Mouse (Mus musculus) heart, embryonic 10.5 days (tissue): ENCODE data around the gene Mbd6. TPM values are rescaled to one million over a fixed set of nuclear protein-coding genes. Genes with fewer than 3 reads are reported as not detected.
A peak's percentile ranks its signal among the peaks of the same experiment; 100 is the strongest.
"Not testable (repeated sequence)": the region's sequence is repeated elsewhere in the genome, so short reads cannot be mapped to it uniquely, and the experiment has no call there.

Experiments used
- DNase-seq: peaks from one replicate; pipeline ENCODE4 v3.0.0-alpha.2; 2017; ENCODE audit warnings: low spot score
- H3K27ac ChIP-seq: fragments of 300-500 bp; sonication (generic); 2 replicates; pipeline ENCODE4 v1.5.1; 2016; ENCODE audit warnings: mild to moderate bottlenecking
- H3K27me3 ChIP-seq: fragments of 300-500 bp; sonication (generic); 2 replicates; pipeline ENCODE4 v1.6.1; 2016; ENCODE audit warnings: mild to moderate bottlenecking; ENCODE audit not compliant: poor library complexity, insufficient read depth, severe bottlenecking
- H3K36me3 ChIP-seq: fragments of 300-500 bp; sonication (generic); 2 replicates; pipeline ENCODE4 v1.6.1; 2016; ENCODE audit warnings: mild to moderate bottlenecking, moderate library complexity
- H3K4me1 ChIP-seq: fragments of 300-500 bp; sonication (generic); 2 replicates; pipeline ENCODE4 v1.6.1; 2016; ENCODE audit warnings: mild to moderate bottlenecking
- H3K4me3 ChIP-seq: fragments of 300-500 bp; sonication (generic); 2 replicates; pipeline ENCODE4 v1.5.1; 2016; ENCODE audit warnings: mild to moderate bottlenecking, moderate library complexity
- H3K9me3 ChIP-seq: fragments of 300-500 bp; sonication (generic); 2 replicates; pipeline ENCODE4 v1.6.1; 2016; ENCODE audit warnings: mild to moderate bottlenecking, moderate library complexity
- WGBS: fragments of 180-500 bp; shearing (Covaris S2); methylation state at CpG from one replicate; pipeline ENCODE4 v1.1.7; 2016; 5-methylcytosine and 5-hydroxymethylcytosine counted together
- polyA plus RNA-seq: library from polyadenylated mRNA; unstranded; fragments of >200 nt; fragmentation: Nextera tagmentation; extraction: Ambion mirVana; gene quantifications from 2 replicates; pipeline ENCODE4 v1.2.1, GENCODE M21; 2016

Mbd6 gene
- polyA plus RNA-seq, 1 experiment from 2014 or later: 16.9 TPM

DNA sequence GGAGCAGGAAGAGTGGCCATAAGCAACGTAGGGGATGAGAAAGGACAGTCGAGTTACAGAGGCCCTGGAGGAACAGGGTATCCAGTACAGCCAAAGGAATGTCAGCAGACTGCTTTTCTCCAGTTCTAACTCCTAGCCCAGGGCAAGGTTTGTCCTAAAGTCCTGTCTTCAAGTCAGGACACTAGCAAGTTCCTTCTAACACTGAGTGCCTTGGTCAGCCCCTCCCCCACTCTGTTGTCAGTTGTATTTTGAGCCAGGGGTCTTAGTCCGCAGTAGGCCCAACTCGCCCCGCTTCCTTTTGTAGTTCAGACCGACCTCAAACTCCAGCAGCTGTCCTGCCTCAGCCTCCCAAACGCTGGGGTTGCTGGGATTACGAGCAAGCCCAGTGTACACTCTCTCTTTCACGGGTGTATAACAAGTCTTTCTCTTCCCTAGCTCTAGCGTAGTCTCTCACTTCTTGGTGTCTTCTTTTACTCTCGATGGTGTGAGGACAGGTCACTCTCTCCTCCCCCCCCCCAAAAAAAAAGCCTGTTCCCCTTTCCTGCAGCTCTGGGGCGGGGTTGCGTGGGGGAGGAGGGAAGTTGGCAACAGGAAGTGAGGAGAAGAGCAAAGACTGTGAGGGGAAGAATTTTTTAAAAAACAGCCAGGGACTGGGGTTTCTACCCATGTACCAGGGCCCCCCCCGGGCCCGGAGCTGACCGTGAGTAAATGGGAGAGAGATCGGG lies 34.5 kb upstream of the Mbd6 start:
- Histone ChIP-seq H3K27me3 (peaks cover 77% of the 10 kb centered on the region), H3K27ac (no peak overlapping the region), H3K9me3 (no peaks in the 10 kb centered on the region), H3K4me3 (no peak overlapping the region), H3K36me3 (no peaks in the 10 kb centered on the region), H3K4me1 (peaks cover 29% of the 10 kb centered on the region)
- DNase-seq: no peak
- 62% methylated on average over 17 of the region's 17 CpGs for WGBS

DNA sequence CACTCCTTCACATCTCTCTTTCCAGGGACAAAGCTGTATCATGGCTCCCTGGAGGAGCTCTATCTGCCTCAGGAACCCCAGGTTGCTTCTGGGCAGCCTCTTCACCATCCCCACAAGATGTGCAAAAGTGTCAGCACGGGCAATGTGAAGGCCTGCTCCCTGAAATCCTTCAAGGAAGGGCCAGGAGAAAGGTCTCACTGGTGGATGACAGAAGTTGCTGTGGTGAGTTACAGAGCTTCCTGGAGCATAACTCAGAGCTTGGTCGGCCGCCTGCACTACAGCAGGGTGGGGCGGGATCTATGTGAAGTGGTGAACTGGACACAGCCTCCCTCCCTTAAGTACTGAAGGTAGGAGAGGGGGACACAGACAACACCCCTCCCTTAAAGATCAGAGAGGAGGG lies 33.9 kb upstream of the Mbd6 start:
- Histone ChIP-seq H3K27me3 (peaks cover 71% of the 10 kb centered on the region), H3K4me3 (no peak overlapping the region), H3K4me1 (peaks cover 29% of the 10 kb centered on the region), H3K27ac (no peak overlapping the region), H3K36me3 (no peaks in the 10 kb centered on the region), H3K9me3 (no peaks in the 10 kb centered on the region)
- WGBS: 71% methylated on average over 4 of the region's 4 CpGs
- no peak for DNase-seq

DNA sequence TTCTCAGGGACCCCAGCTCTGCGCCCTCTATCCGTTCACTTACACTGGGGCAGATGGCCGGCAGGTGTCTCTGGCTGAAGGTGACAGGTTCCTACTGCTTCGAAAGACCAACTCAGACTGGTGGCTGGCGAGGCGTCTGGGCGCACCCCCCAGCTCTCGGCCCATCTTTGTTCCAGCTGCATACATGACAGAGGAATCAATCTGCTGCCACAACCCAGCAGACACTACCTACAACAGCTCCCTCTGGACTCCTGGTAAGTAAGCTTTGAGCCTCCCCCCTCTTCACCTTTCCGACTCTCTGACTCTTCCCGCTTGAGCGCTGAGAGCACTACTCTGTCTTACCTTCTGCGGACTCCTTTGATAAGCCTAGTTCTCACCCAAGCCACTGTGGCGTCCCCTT lies 33.4 kb upstream of the Mbd6 start:
- Histone ChIP-seq H3K27ac (no peak overlapping the region), H3K27me3 (peaks cover 66% of the 10 kb centered on the region), H3K9me3 (no peaks in the 10 kb centered on the region), H3K4me3 (no peak overlapping the region), H3K4me1 (peaks cover 29% of the 10 kb centered on the region), H3K36me3 (no peaks in the 10 kb centered on the region)
- WGBS: 51% methylated on average over 13 of the region's 13 CpGs
- no peak for DNase-seq

DNA sequence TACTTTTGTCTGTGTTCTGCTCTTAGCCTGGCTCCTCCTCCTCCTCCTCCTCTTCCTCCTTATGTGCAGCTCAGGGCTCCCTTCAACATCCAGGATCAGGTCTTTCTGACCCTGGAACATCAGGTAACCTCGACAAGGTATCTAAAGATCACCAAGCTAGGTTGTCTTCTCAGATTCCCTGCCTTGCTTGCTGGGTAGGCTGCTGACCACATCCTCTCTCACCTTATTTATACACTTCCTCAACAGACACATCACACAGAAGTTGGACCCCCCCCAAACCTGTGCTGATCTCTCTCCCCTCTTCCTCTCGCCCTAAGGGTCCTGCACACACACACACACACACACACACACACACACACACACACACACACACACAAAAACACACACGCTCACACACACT lies 32.8 kb upstream of the Mbd6 start, which contains the start of gene Arhgap9:
Gene Arhgap9, plus strand, starts transcription at position 344 of the 400 bp plus-strand sequence.
- WGBS: 59% methylated on average over 3 of the region's 3 CpGs
- Histone ChIP-seq H3K36me3 (no peaks in the 10 kb centered on the region), H3K27me3 (peaks cover 61% of the 10 kb centered on the region), H3K9me3 (no peaks in the 10 kb centered on the region), H3K27ac (no peak within 1 kb of the TSS), H3K4me3 (no peak within 1 kb of the TSS), H3K4me1 (peaks cover 25% of the 10 kb centered on the region)
- DNase-seq: no peak

DNA sequence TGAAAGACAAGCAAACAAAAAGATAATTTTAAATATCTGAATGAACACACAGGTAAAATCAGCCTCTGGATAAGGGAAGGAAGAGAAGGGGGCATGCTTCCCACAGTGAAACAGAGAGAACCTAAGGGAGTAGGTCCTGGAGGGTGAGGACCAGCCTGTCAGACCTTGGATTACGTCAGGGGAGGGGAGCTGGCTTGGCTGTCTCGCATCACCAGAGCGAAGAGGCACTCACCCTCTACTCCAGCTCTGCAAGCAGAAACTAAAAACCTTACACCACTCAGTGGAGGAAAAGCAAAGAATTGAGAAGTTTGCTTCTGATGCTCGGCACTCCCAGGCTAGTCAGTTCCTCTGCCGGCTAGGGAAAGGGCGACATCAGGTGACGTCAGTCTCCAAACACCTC lies 31.2 kb upstream of the Mbd6 start:
- Histone ChIP-seq H3K4me3 (no peak overlapping the region), H3K36me3 (no peaks in the 10 kb centered on the region), H3K27me3 (peaks cover 44% of the 10 kb centered on the region), H3K9me3 (no peaks in the 10 kb centered on the region), H3K27ac (no peak overlapping the region), H3K4me1 (peaks cover 11% of the 10 kb centered on the region)
- DNase-seq: no peak
- 74% methylated on average over 7 of the region's 7 CpGs for WGBS

DNA sequence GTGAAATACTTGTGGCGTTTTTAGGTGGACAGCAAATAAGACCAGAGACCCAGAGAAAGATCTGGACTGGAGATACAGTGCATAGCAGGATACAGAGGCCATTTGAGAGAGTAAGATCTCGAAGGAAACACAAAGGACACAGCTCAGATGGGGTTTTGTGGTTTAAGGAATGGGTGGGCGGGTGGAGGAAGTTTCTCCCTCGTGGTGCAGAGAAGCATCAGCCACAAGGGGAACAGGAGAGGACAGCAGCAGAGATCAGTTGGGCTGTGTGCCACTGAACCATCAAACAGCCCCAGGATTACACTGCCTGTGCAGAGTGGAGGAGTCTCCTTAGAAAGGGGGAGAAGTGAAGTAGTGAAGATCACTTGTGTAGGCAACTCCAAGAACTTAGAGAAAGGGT lies 29.2 kb upstream of the Mbd6 start:
- H3K27me3 ChIP-seq: peaks cover 24% of the 10 kb centered on the region
- no peak overlapping the region for H3K27ac ChIP-seq
- H3K4me1 ChIP-seq: peaks cover 9% of the 10 kb centered on the region; the same call in 1 of the 2 replicates
- H3K9me3 ChIP-seq: no peaks in the 10 kb centered on the region
- no peak for DNase-seq
- no peak overlapping the region for H3K4me3 ChIP-seq
- WGBS: 50% methylated on average over 4 of the region's 4 CpGs
- H3K36me3 ChIP-seq: no peaks in the 10 kb centered on the region

DNA sequence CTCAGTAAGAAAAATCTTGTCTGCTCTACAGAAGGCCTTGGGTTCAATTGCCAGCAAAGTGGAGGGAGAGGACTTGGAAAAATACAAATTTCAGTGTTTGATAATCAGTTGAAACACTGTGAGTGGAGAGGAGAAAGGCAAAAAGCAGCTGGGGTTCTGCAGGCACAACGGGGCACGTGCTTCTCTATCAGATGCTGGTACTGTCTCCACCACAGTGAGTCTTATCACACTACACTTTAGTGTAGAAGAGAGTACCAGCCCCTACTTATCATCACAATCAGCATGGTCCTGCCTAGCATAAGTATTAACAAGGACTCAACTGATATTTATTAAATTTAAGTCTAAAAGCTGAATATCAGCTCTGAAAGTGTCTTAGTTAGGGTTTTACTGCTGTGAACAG lies 28.5 kb upstream of the Mbd6 start:
- DNase-seq: no peak
- Histone ChIP-seq H3K27me3 (peaks cover 17% of the 10 kb centered on the region), H3K4me1 (0 out of 2 replicates have a peak, but pooled peaks cover 3% of the 10 kb centered on the region), H3K36me3 (no peaks in the 10 kb centered on the region), H3K4me3 (no peak overlapping the region), H3K27ac (no peak overlapping the region), H3K9me3 (no peaks in the 10 kb centered on the region)
- WGBS: 78% methylated on average over 2 of the region's 2 CpGs

DNA sequence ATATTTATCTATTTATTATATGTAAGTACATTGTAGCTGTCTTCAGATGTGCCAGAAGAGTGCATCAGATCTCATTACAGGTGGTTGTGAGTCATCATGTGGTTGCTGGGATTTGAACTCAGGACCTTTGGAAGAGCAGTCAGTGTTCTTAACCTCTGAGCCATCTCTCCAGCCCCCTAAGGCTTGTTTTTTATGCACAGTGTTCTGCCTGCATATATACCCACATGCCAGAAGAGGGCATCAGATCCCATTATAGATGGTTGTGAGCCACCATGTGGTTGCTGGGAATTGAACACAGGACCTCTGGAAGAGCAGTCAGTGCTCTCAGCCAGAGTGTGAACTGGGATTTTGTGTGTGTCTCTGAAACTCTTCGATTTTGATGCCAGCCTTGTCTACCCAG lies 26.1 kb upstream of the Mbd6 start:
- H3K36me3 ChIP-seq, H3K4me1 ChIP-seq, DNase-seq, H3K4me3 ChIP-seq, H3K27ac ChIP-seq, H3K27me3 ChIP-seq, H3K9me3 ChIP-seq: not testable (repeated sequence)
- WGBS: 62% methylated on average over 1 of the region's 1 CpGs

DNA sequence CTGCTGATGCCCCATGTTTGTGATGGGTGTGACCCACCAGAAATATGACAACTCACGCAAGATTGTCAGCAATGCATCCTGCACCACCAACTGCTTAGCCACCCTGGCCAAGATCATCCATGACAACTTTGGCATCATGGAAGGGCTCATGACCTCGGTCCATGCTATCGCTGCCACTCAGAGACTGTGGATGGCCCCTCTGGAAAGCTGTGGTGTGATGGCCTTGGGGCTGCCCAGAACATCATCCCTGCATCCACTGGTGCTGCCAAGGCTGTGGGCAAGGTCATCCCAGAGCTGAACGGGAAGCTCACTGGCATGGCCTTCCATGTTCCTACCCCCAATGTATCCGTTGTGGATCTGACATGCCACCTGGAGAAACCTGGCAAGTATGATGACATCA lies 24.7 kb upstream of the Mbd6 start:
- H3K27ac ChIP-seq, H3K4me1 ChIP-seq, H3K27me3 ChIP-seq, H3K9me3 ChIP-seq, H3K4me3 ChIP-seq, DNase-seq: not testable (repeated sequence)
- peaks cover 16% of the 10 kb centered on the region for H3K36me3 ChIP-seq
- WGBS: 86% methylated on average over 5 of the region's 5 CpGs

DNA sequence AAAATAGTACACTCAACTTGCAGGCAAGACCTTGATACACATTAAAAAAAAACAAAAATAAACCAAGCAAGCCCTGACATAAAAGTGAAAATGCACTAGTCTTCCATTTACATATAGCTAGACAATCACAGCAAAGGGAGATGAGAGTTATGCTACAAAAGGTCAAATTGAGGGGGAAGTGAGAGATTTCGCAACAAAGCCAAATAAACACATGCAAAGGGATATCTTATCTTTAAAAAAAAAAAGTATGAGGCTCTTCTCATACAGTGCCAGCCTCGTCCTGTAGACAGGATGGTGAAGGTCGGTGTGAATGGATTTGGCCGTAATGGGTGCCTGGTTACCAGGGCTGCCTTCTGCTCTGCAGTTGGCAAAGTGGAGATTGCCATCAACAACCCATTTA lies 24.0 kb upstream of the Mbd6 start:
- Histone ChIP-seq H3K4me3 (no peak overlapping the region), H3K27ac (no peak overlapping the region), H3K4me1 (peaks cover 10% of the 10 kb centered on the region), H3K27me3 (no peaks in the 10 kb centered on the region; the same call in 1 of the 2 replicates), H3K9me3 (no peaks in the 10 kb centered on the region), H3K36me3 (peaks cover 22% of the 10 kb centered on the region)
- WGBS: 72% methylated on average over 4 of the region's 4 CpGs
- no peak for DNase-seq

DNA sequence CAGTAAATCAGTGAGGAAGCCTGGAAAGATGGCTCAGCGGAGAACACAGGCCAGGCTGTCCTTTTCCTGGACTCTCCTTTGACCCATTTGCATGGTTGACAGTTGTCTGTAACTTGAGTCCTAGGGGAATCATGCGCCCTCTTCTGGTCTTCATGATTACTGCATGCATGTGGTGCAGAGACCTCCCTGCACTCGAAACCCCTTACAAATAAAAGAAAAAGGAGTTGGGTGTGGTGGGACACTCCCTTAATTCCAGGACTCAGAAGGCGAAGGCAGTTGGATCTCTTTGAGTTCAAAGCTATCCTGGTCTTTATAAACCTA lies 23.5 kb upstream of the Mbd6 start:
- Histone ChIP-seq H3K36me3 (peaks cover 28% of the 10 kb centered on the region), H3K9me3 (no peaks in the 10 kb centered on the region), H3K4me3 (peak overlapping the region; percentile 77), H3K4me1 (peaks cover 10% of the 10 kb centered on the region), H3K27me3 (no peaks in the 10 kb centered on the region), H3K27ac (peak overlapping the region; percentile 91)
- 2% methylated on average over 4 of the region's 4 CpGs for WGBS
- DNase-seq: peak; percentile 92

DNA sequence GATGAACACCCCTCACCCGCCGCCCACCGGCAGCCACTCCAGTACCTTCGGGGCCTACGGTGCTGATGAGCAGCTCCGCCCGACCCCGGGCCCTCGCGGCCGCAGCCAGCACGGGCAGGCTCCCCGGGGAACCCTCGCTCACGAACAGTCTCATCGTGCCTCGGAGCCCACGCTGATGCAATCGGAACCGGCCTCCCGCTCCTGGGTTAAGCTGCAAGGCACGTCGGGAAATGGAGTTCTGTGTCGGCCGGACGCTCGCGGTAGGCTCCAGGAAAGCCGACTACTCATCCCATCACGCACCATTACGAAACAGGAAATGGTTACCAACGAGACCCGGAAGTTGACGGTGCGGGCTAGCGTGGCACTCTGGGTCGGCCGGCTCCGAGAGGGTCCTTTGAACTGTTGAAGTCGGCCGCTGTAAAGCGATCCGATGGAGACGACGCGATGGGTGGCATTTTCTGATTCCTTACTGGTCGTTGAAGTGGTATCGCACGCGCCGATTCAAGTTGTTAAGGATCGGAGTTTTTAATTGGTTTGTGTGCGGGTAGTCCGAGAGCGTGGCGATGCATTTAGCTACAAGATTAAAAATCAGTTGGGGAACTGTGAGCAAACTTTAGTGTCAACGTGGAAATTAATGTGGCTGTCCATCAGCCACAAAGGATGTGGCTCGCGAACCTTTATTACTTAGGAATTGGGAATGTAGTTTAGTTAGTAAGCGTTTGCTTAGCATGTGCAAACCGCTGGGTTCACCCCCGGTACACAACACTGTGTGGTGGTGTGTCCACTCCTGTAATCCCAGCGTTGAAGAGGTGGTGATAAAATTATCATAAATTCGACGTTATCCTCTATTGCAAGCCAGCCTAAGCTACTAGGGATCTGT lies 22.9 kb upstream of the Mbd6 start, which contains the start of gene Mars:
Gene Mars, minus strand, starts transcription at position 311 of the 880 bp plus-strand sequence.
- peak within 1 kb of the TSS; percentile 91 for H3K27ac ChIP-seq
- under 1% methylated on average over 65 of the region's 65 CpGs for WGBS
- peaks cover 10% of the 10 kb centered on the region for H3K4me1 ChIP-seq
- DNase-seq: peak; percentile 97
- H3K27me3 ChIP-seq: no peaks in the 10 kb centered on the region
- no peaks in the 10 kb centered on the region for H3K9me3 ChIP-seq
- peak within 1 kb of the TSS; percentile 77 for H3K4me3 ChIP-seq
- H3K36me3 ChIP-seq: peaks cover 34% of the 10 kb centered on the region
